Mouse (Mus musculus): ENCODE results near the gene Ebna1bp2.

Ebna1bp2 gene

DNA sequence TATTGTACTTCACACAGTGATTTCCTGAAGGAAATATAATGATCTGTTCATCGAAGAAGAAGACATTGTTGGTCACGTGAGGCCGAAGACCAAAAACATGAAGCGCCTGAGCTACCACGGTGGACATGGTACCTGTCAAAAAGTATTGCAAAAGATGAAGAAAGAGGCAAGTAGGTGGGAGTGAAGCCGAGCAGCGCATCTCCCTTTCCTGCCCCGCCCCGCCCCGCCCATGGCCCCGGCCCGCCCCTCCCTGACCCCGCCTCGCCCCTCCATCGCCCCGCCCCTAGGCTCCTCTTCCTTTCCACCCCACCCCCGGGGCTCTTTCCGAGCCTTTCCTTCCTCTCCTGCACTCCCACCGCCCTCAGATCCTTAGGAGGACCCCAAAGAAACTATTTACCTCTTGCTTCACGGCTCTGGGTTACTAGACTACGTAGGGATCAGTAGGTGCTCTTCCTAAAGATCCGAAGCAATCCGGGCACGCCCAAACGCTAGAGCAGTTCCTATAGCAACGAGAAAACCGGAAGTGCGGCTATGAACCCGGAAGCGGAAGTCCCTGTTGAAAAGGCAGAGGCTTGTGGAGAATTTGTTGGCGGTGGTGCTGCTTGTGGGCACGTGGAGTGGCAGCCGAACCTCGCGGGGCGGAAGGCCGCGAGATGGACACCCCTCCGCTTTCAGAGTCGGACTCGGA lies at the start of gene Ebna1bp2, which contains the start of gene Cfap57:
TSS of gene Ebna1bp2 (plus strand) at position 521 of the 688 bp plus-strand sequence.
TSS of gene Cfap57 (minus strand) at position 499 of the 688 bp plus-strand sequence.
- DNase-seq (ENCODE audit: low read depth), result peak; percentile 96

DNA sequence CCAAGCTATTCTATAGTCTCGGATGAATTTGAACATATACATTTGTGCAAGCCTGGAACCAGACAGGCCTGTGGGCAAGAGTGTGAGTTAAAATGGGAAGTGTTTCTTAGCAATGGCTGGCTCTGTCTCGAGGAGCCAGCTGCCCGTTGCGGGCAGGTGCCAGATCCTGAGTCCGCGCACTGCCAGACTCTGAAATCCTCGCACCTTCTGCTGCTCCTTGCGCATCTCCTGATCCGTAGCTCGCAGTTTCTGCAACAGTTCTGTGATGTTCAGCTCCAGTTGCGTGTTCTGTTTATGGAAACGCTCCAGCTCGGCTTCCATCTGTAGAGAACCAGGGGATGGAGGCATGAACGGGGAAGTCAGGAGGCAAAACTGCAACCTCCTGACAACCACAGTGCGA lies 49.2 kb upstream of the Ebna1bp2 start:
- no peak for DNase-seq (ENCODE audit: low read depth)

- DNase-seq (ENCODE audit: low read depth), result peak; percentile 95
These were observed 44.5 kb upstream of the Ebna1bp2 start for GRCm38 (mm10) chr4:118576097-118576496.

- peak; percentile 45 for DNase-seq (ENCODE audit: low read depth)
These were observed 41.3 kb upstream of the Ebna1bp2 start for GRCm38 (mm10) chr4:118579313-118579712.

DNA sequence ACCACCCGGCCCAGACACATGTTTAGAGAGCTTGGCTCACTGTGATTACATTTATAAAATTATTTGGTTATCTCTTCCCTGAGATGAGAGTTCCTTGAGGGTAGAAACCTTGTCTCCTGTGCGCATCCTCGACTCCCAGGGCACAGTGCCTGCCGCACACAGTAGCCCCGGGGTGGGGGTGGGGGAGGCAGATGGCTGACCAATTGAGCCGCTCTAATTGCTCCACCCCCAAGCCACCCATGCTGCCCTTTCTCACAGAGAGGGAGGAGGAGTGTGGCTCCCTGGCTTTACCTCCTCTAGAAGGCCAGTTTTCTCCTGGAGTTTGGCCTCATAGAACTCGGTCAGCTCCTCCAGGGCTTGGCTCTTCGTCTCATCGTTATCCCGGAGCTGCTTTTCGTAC lies 39.1 kb upstream of the Ebna1bp2 start:
- no peak for DNase-seq (ENCODE audit: low read depth)

- no peak for DNase-seq (ENCODE audit: low read depth)
These were observed 38.0 kb upstream of the Ebna1bp2 start for GRCm38 (mm10) chr4:118582629-118583028.

DNA sequence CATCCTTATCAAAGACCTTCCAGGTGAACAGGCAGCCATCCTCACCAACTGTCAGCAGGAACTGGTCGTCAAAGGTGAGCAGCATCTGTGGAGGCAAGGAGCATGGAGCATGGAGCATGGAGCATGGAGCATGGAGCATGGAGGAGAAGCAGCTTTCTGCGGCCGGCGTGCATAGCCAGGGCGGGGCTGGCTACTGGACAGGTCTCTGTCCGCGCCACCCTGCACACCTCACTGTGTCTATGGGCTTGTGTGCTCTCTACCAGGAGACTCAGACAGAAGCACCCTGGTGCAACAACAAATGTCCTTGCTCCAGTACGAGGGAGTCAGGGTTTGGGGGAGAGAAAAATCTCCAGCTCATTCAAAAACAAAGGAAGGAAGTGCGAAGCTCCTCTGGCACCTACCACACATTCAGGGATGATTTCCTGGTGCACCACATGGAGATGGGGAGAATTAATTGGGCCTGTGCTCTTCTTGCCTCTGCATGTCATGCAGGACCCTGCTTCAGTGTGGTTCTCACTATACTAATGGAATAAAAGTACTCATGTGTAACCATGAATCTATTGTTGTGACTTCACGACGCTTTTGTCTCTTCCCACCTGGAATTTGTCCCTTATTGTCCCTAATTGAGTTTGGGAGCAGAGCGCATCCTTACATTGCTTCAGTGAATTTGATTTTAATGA lies 31.4 kb upstream of the Ebna1bp2 start:
- DNase-seq (ENCODE audit: low read depth), result no peak

GRCm38 (mm10) chr4:118589733-118590130 lies 30.9 kb upstream of the Ebna1bp2 start:
- no peak for DNase-seq (ENCODE audit: low read depth)

GRCm38 (mm10) chr4:118604065-118604464 lies 16.5 kb upstream of the Ebna1bp2 start:
- DNase-seq (ENCODE audit: low read depth), result no peak

- no peak for DNase-seq (ENCODE audit: low read depth)
These were observed 10.8 kb upstream of the Ebna1bp2 start for GRCm38 (mm10) chr4:118609836-118610235.

DNA sequence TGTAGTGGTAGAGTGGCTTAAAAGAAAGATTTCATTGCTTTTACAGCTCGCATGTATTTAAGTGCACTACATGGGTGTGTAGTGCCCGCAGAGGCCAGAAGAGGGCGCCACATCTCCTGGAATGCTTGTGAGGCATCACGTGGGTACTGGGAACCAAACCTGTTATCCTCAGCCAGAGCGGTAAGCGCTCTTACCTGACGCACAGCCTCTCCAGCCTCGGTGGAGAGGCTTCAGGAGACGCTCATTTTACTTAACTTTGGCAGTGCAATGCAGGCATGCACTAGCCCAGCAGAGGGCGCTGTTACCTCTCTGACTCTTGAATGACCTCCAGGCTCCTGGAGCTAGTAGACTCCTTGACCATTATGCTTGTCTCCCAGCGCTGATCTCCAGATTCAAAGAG lies 8.0 kb upstream of the Ebna1bp2 start:
- peak; percentile 33 for DNase-seq (ENCODE audit: low read depth)

DNA sequence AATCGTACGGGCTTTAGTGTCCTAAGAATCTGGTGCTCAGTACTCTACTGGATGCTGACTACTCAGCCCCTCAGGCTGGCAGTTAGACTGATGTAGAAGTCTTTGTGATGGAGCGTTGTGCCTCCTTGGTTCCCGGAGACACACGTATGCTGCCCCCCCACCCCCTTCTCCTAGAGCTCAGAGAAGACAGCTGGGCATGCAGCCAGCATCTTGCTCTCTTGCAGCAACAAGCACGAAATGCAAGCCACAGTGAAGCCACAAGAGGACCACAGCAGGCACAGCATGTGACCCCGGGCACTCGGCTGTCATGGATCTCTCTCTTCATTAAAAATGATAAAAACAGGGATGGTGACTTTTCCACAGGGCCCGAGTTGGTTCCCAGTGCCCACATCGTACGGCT lies 5.2 kb upstream of the Ebna1bp2 start:
- peak; percentile 36 for DNase-seq (ENCODE audit: low read depth)

DNA sequence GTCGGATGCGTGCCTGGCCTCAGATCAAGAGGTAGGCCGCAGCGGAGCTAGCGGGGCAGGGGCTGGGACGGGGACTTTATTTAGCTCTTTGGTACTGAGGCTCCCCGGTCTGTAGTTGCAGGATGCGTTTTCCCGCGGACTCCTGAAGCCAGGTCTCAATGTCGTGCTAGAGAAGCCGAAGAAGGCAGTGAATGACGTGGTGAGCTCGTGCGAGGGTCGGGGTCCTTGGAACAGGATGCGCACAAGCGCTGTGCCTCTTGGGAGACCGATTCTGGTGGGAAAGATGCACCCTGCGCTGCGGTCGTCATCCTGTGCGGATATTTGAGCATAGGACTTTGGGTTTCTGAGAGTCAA lies 345 bp downstream of the Ebna1bp2 start:
- DNase-seq (ENCODE audit: low read depth), result no peak

DNA sequence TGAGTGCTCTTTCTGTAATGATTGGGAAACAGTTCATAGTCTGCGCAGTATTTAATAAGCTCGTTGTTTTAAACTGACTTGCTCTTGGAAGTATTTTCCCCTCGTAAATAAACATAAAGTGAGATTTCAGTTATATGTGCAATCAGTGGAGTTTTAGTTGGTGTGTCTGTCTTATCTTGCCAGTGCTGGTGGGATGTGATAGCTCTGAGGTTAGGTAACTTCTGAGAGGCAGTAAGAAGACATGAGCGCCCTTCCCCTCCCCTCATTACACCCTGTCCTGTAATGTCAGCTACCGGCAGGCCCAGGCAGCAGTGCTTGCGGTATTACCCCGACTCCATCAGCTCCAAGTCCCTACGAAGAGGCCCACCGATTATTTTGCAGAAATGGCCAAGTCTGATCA lies 1.2 kb downstream of the Ebna1bp2 start:
- no peak for DNase-seq (ENCODE audit: low read depth)

- DNase-seq (ENCODE audit: low read depth), result no peak
These were observed 9.7 kb downstream of the Ebna1bp2 start for GRCm38 (mm10) chr4:118630261-118630660.

DNA sequence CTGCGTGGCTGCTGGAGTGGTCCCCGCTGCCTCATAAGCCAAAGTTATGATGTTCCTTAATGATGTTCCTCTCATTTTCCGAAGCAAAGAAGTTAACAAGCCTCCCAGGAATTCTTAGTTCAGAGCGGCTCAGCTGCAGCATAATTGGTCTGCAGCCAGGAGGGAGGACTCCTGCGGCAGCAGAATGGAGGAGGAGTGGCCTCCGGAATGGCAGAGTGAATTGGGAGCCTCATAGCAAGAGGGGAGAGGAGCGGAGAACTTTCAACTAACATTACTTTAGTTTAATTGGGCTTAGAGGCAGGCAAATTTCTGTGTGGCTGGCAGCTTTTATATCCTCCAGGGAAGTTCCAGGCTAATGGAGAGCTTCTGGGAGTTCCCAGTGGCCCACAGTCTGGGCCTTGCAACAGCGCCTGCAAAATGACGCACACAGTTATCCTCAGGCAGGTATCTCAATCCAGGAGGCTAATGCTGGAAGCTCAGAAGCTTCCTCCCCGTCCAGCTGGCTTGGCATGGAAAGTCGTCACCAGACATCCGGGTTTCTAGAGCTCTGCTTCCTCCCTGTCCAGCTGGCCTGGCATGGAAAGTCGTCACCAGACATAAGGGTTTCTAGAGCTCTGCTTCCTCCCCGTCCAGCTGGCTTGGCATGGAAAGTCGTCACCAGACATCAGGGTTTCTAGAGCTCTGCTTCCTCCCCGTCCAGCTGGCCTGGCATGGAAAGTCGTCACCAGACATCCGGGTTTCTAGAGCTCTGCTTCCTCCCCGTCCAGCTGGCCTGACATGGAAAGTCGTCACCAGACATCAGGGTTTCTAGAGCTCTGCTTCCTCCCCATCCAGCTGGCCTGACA lies 22.0 kb downstream of the Ebna1bp2 start:
- peak; percentile 49 for DNase-seq (ENCODE audit: low read depth)

DNA sequence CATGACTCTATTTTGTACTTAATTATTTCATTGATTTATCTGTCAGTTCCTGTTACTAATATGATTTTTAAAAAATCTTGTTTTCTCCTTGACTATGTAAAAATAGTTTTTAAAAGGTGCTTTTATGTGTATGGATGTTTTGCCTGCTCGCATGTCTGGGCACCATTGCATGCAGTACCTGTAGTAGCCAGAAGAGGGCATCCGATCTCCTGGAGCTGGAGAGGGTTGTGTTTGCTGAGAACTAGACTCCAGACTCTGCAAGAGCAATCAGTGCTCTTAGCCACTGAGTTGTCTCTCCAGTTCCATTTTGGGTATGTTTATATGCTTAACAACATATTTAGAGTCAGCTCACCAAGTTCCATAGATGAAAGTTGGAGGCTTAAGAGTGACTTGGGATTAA lies 24.6 kb downstream of the Ebna1bp2 start:
- DNase-seq (ENCODE audit: low read depth), result peak; percentile 86

DNA sequence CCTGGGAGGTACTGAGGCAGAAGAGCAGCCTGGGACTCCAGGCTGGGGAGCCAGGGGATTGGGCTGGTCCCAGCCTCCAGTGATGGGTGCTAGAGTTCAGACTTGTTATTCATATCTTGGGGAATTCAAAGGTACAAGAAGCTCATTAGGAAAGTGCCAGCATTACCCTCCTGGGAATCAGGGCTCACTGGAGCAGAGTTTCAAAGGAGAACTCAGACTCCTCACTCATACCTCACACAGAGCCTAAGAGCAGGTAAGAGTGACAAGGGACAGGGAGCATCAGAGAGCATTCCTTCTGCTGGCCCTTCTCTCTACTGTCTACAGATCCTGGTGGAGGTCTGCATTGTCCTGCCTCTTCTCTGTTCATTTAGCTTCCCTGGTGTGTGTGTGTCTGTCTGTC lies 38.1 kb downstream of the Ebna1bp2 start, which contains the start of gene Olfr62:
TSS of gene Olfr62 (plus strand) at position 301 of the 400 bp plus-strand sequence.
- DNase-seq (ENCODE audit: low read depth), result no peak

Data from NIH3T3 (cell line).